Mouse (Mus musculus): Measurements from ENCODE around the gene Nmnat3. TPM values are rescaled to one million over a fixed set of nuclear protein-coding genes. Genes with fewer than 3 reads are reported as not detected.

The Nmnat3 gene
- polyA plus RNA-seq, 1 experiment from 2014 or later, result 4.3 TPM

- peak overlapping the region; percentile 60; the same call in 1 of the 2 replicates for H3K27ac ChIP-seq
- H3K27me3 ChIP-seq, result no peaks in the 10 kb centered on the region
- no peak for ATAC-seq (ENCODE audit: insufficient number of reproducible peaks, insufficient read depth, low FRiP score, low TSS enrichment)
- peak overlapping the region; percentile 49 for H3K4me3 ChIP-seq
- H3K4me1 ChIP-seq, result peaks cover 62% of the 10 kb centered on the region
- peak overlapping the region; percentile 69 for H3K9ac ChIP-seq
- no peaks in the 10 kb centered on the region for H3K9me3 ChIP-seq
- WGBS, result 4% methylated on average over 19 of the region's 19 CpGs
- 0 out of 2 replicates have a peak, but pooled peaks cover 4% of the 10 kb centered on the region for H3K36me3 ChIP-seq
- H3K4me2 ChIP-seq (replicated peaks), result peak overlapping the region; percentile 70
These were observed 138.2 kb downstream of the Nmnat3 start for GRCm38 (mm10) chr9:98425351-98425880.

- no peak for ATAC-seq (ENCODE audit: insufficient number of reproducible peaks, insufficient read depth, low FRiP score, low TSS enrichment)
- Histone ChIP-seq H3K36me3 (peaks cover 4% of the 10 kb centered on the region; the same call in 1 of the 2 replicates), H3K4me1 (peaks cover 58% of the 10 kb centered on the region), H3K4me3 (no peak overlapping the region), H3K27me3 (no peaks in the 10 kb centered on the region), H3K9ac (no peak overlapping the region), H3K27ac (no peak overlapping the region), H3K9me3 (no peaks in the 10 kb centered on the region), H3K4me2 (replicated peaks) (no peak overlapping the region)
- 74% methylated on average over 4 of the region's 4 CpGs for WGBS
These were observed 140.8 kb downstream of the Nmnat3 start for GRCm38 (mm10) chr9:98427906-98428517.

GRCm38 (mm10) chr9:98428783-98429182 is 141.5 kb downstream of the Nmnat3 start:
- no peak overlapping the region for H3K4me3 ChIP-seq
- no peak overlapping the region for H3K9ac ChIP-seq
- H3K27ac ChIP-seq, result no peak overlapping the region
- H3K4me1 ChIP-seq, result peaks cover 60% of the 10 kb centered on the region
- WGBS, result 63% methylated on average over 8 of the region's 8 CpGs
- no peaks in the 10 kb centered on the region for H3K27me3 ChIP-seq
- no peak for ATAC-seq (ENCODE audit: insufficient number of reproducible peaks, insufficient read depth, low FRiP score, low TSS enrichment)
- no peak overlapping the region for H3K4me2 ChIP-seq (replicated peaks)
- peaks cover 4% of the 10 kb centered on the region; the same call in 1 of the 2 replicates for H3K36me3 ChIP-seq
- no peaks in the 10 kb centered on the region for H3K9me3 ChIP-seq

GRCm38 (mm10) chr9:98429806-98430205 is 142.6 kb downstream of the Nmnat3 start:
- Histone ChIP-seq H3K27ac (no peak overlapping the region), H3K9ac (no peak overlapping the region), H3K36me3 (peaks cover 7% of the 10 kb centered on the region; the same call in 1 of the 2 replicates), H3K27me3 (no peaks in the 10 kb centered on the region), H3K4me3 (no peak overlapping the region), H3K9me3 (no peaks in the 10 kb centered on the region), H3K4me2 (replicated peaks) (no peak overlapping the region), H3K4me1 (peaks cover 57% of the 10 kb centered on the region)
- ATAC-seq (ENCODE audit: insufficient number of reproducible peaks, insufficient read depth, low FRiP score, low TSS enrichment), result no peak
- 31% methylated on average over 7 of the region's 7 CpGs for WGBS

- H3K27ac ChIP-seq, result no peak overlapping the region
- peaks cover 56% of the 10 kb centered on the region for H3K4me1 ChIP-seq
- WGBS, result 43% methylated on average over 3 of the region's 3 CpGs
These were observed 143.3 kb downstream of the Nmnat3 start for GRCm38 (mm10) chr9:98430528-98430927.

GRCm38 (mm10) chr9:98433021-98433420 is 145.8 kb downstream of the Nmnat3 start:
- no peak overlapping the region for H3K27ac ChIP-seq
- H3K9me3 ChIP-seq, result no peaks in the 10 kb centered on the region
- peaks cover 33% of the 10 kb centered on the region for H3K4me1 ChIP-seq
- no peak for ATAC-seq (ENCODE audit: insufficient number of reproducible peaks, insufficient read depth, low FRiP score, low TSS enrichment)
- 54% methylated on average over 2 of the region's 2 CpGs for WGBS
- H3K9ac ChIP-seq, result no peak overlapping the region
- no peak overlapping the region for H3K4me3 ChIP-seq
- H3K4me2 ChIP-seq (replicated peaks), result no peak overlapping the region
- peaks cover 25% of the 10 kb centered on the region for H3K36me3 ChIP-seq
- no peaks in the 10 kb centered on the region for H3K27me3 ChIP-seq

More at GRCm38 (mm10) chr9:98430528-98430927, 143.3 kb downstream of the Nmnat3 start:
- Histone ChIP-seq H3K9ac (no peak overlapping the region), H3K27me3 (no peaks in the 10 kb centered on the region), H3K4me2 (replicated peaks) (no peak overlapping the region), H3K36me3 (peaks cover 10% of the 10 kb centered on the region; the same call in 1 of the 2 replicates), H3K9me3 (no peaks in the 10 kb centered on the region), H3K4me3 (no peak overlapping the region)
- ATAC-seq (ENCODE audit: insufficient number of reproducible peaks, insufficient read depth, low FRiP score, low TSS enrichment), result no peak

- H3K4me2 ChIP-seq (replicated peaks), result no peak overlapping the region
- no peaks in the 10 kb centered on the region for H3K27me3 ChIP-seq
- peaks cover 25% of the 10 kb centered on the region for H3K36me3 ChIP-seq
- ATAC-seq (ENCODE audit: insufficient number of reproducible peaks, insufficient read depth, low FRiP score, low TSS enrichment), result no peak
- no peak overlapping the region for H3K9ac ChIP-seq
- H3K4me1 ChIP-seq, result peaks cover 23% of the 10 kb centered on the region
- H3K27ac ChIP-seq, result no peak overlapping the region
- H3K4me3 ChIP-seq, result no peak overlapping the region
- H3K9me3 ChIP-seq, result no peaks in the 10 kb centered on the region
- WGBS, result 37% methylated on average over 4 of the region's 4 CpGs
These were observed 146.8 kb downstream of the Nmnat3 start for GRCm38 (mm10) chr9:98433956-98434588.

GRCm38 (mm10) chr9:98437819-98438218 is 150.6 kb downstream of the Nmnat3 start:
- Histone ChIP-seq H3K4me1 (0 out of 2 replicates have a peak, but pooled peaks cover 4% of the 10 kb centered on the region), H3K27ac (no peak overlapping the region), H3K4me3 (no peak overlapping the region), H3K4me2 (replicated peaks) (no peak overlapping the region), H3K27me3 (no peaks in the 10 kb centered on the region), H3K9ac (no peak overlapping the region), H3K9me3 (no peaks in the 10 kb centered on the region), H3K36me3 (peaks cover 25% of the 10 kb centered on the region)
- 88% methylated on average over 4 of the region's 4 CpGs for WGBS
- ATAC-seq (ENCODE audit: insufficient number of reproducible peaks, insufficient read depth, low FRiP score, low TSS enrichment), result no peak

GRCm38 (mm10) chr9:98439091-98439490 is 151.9 kb downstream of the Nmnat3 start:
- H3K4me1 ChIP-seq, result no peaks in the 10 kb centered on the region
- H3K27me3 ChIP-seq, result no peaks in the 10 kb centered on the region
- no peak overlapping the region for H3K27ac ChIP-seq
- 49% methylated on average over 3 of the region's 3 CpGs for WGBS
- no peak overlapping the region for H3K9ac ChIP-seq
- H3K4me3 ChIP-seq, result no peak overlapping the region
- H3K4me2 ChIP-seq (replicated peaks), result no peak overlapping the region
- peaks cover 25% of the 10 kb centered on the region for H3K36me3 ChIP-seq
- ATAC-seq (ENCODE audit: insufficient number of reproducible peaks, insufficient read depth, low FRiP score, low TSS enrichment), result no peak
- no peaks in the 10 kb centered on the region for H3K9me3 ChIP-seq

GRCm38 (mm10) chr9:98442638-98443037 is 155.4 kb downstream of the Nmnat3 start:
- no peak for ATAC-seq (ENCODE audit: insufficient number of reproducible peaks, insufficient read depth, low FRiP score, low TSS enrichment)
- 55% methylated on average over 5 of the region's 5 CpGs for WGBS
- H3K4me1 ChIP-seq, result no peaks in the 10 kb centered on the region

GRCm38 (mm10) chr9:98445359-98446149 is 158.3 kb downstream of the Nmnat3 start:
- Histone ChIP-seq H3K9ac (no peak overlapping the region), H3K4me1 (no peaks in the 10 kb centered on the region), H3K36me3 (peaks cover 24% of the 10 kb centered on the region), H3K4me3 (no peak overlapping the region), H3K9me3 (no peaks in the 10 kb centered on the region), H3K4me2 (replicated peaks) (no peak overlapping the region), H3K27me3 (no peaks in the 10 kb centered on the region), H3K27ac (no peak overlapping the region)
- WGBS, result 83% methylated on average over 9 of the region's 9 CpGs
- ATAC-seq (ENCODE audit: insufficient number of reproducible peaks, insufficient read depth, low FRiP score, low TSS enrichment), result no peak

More at GRCm38 (mm10) chr9:98442638-98443037, 155.4 kb downstream of the Nmnat3 start:
- Histone ChIP-seq H3K4me2 (replicated peaks) (no peak overlapping the region), H3K9ac (no peak overlapping the region), H3K36me3 (peaks cover 29% of the 10 kb centered on the region), H3K27me3 (no peaks in the 10 kb centered on the region), H3K4me3 (no peak overlapping the region), H3K9me3 (no peaks in the 10 kb centered on the region), H3K27ac (no peak overlapping the region)

Data from embryonic facial prominence, embryonic 12.5 days (tissue).